Mouse (Mus musculus): Measurements from ENCODE around the gene Txlng.
"Not testable (repeated sequence)": the region's sequence is repeated elsewhere in the genome, so short reads cannot be mapped to it uniquely, and the experiment has no call there.

The Txlng gene
- long read RNA-seq, experiment 1, partial matches to known transcripts, result 12 of 15 reads
- long read RNA-seq, experiment 1, other reads (novel, unspliced or antisense), result 2 of 15 reads
- long read RNA-seq, experiment 2, partial matches to known transcripts, result 14 of 16 reads
- long read RNA-seq, experiment 2, other reads (novel, unspliced or antisense), result 2 of 16 reads

DNA sequence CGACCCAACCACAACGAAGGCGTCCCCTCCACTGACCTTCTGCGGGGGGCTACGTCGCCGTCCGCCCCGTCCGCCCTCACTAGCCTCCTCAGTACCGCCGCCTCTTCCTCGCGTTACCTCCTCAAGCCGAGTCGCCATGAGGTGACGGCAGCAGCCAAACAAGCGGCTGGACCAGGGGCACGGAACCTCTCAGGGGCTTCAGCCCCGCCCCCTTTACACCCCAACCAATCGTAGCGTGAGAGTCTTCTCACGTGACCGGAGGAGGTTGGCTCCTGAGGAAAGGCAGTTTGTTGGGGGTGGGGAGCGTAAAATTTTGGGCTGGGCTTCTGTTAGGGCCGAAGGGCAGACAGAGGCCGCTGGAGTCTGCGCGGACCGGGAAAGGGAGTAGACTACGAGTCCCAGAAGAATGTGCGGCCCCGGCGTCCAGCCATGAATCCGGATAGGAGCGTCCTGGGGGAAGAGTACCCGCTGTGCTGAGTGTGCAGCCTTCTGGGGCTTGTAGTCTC is at the start of gene Txlng:
Gene Txlng, minus strand, starts transcription at position 252 of the 506 bp plus-strand sequence.
- intact Hi-C loops (cut with DNase I), result no loop called here

GRCm38 (mm10) chrX:162878236-162878635 is 49.0 kb upstream of the Txlng start:
- intact Hi-C loops (cut with DNase I), result no loop called here

GRCm38 (mm10) chrX:162873761-162874160 is 44.5 kb upstream of the Txlng start:
- intact Hi-C loops (cut with DNase I), result no loop called here

GRCm38 (mm10) chrX:162871734-162872517 is 42.7 kb upstream of the Txlng start:
- intact Hi-C loops (cut with DNase I), result no loop called here

- intact Hi-C loops (cut with DNase I), result no loop called here
Observed at GRCm38 (mm10) chrX:162868294-162868965, 39.2 kb upstream of the Txlng start.

GRCm38 (mm10) chrX:162848682-162849081 is 19.4 kb upstream of the Txlng start:
- intact Hi-C loops (cut with DNase I), result no loop called here

DNA sequence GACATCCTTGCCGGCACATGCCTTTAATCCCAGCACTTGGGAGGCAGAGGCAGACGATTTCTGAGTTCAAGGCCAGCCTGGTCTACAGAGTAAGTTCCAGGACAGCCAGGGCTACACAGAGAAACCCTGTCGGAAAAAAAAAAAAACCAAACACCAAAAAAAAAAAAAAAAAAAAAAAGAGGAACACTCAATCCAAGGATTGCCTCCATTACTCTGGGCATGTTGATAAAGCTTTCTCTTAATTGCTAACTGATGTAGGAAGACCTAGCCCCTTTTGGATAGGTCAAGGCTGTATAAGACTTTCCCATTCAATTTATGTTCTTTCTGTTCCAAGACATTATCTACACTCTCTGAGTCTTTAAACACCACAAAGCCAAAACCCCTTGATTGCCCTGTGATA is 16.3 kb upstream of the Txlng start:
- intact Hi-C loops (cut with DNase I), result no loop called here

DNA sequence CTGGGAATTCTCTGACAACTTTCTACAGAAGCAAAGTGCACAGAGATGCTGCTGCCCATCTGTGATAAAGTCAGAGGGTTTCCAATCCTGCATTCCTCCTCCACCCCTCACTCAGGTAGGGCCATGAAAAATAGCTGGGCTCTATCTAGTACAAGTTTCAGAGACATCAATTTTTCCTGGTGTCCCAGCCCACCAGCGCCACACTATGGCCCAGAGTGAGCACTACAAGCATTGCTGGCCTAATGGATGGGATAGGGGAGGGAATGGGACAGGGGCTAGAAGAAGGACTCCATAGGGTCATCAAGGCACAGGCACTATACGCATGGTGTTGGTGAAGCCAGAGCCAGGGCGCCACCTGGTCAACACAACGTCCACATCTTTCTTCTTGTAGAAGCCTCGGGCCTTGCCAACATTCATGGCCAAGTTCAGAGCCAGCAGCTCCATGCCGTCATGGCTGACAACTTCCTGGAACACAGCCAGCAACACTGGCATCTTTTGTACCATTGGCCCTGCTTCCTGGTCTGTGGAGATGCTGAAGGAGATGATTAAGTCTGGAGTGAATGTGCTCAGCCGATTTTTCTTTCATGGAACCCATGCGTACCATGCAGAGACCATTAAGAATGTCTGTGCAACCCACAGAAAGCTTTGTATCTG is 15.3 kb upstream of the Txlng start:
- intact Hi-C loops (cut with DNase I), result no loop called here

GRCm38 (mm10) chrX:162832101-162832500 is 2.8 kb upstream of the Txlng start:
- intact Hi-C loops (cut with DNase I), result no loop called here

DNA sequence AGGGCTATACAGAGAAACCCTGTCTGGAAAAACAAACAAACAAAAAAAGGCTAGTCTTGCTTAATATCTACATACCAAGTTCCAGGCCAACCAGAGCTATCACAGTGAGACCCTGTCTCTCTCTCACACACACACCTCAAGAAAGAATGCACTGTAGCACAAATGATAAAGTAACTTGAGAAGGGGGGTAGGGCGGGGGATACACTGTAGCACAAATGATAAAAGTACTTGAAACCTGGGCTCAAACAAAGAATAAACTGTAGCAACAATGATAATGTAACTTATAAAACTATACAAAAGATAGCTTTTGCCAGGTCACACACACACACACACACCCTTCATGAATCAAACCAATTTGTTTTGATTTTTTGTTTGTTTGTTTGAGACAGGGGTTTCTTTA is 2.3 kb upstream of the Txlng start:
- intact Hi-C loops (cut with DNase I), result no loop called here

DNA sequence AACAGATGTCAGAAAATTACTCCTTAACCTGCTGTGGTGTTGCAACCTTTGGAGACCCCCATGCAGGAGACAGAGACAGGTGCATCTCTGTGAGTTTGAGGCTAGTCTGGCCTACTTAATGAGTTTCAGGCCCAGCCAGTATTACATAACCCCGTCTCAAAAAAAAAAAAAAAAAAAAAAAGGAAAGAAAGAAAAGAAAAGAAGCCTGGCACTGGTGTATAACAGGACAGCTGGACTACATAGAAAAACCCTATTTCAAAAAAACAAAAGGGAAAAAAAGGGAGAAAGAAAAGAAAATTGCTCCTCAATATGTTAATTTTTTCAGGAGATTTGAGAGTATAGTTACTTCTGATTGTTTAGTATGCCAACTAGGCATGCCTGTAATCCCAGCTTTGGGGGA is 1.8 kb upstream of the Txlng start:
- intact Hi-C loops (cut with DNase I), result no loop called here

GRCm38 (mm10) chrX:162830313-162830712 is 1.1 kb upstream of the Txlng start:
- intact Hi-C loops (cut with DNase I), result not testable (repeated sequence)

- intact Hi-C loops (cut with DNase I), result no loop called here
Observed at GRCm38 (mm10) chrX:162829741-162830140, 487 bp upstream of the Txlng start.

- intact Hi-C loops (cut with DNase I), result no loop called here
Observed at GRCm38 (mm10) chrX:162828783-162829182, 471 bp downstream of the Txlng start.

- intact Hi-C loops (cut with DNase I), result no loop called here
Observed at GRCm38 (mm10) chrX:162828016-162828415, 1.2 kb downstream of the Txlng start.

GRCm38 (mm10) chrX:162800371-162800770 is 28.9 kb downstream of the Txlng start:
- intact Hi-C loops (cut with DNase I), result no loop called here

GRCm38 (mm10) chrX:162791392-162791791 is 37.9 kb downstream of the Txlng start:
- intact Hi-C loops (cut with DNase I), result loop anchor here (5.0 kb wide), 1 partner anchor 69 kb away; no protein-coding TSS in a partner anchor

GRCm38 (mm10) chrX:162788372-162788771 is 40.9 kb downstream of the Txlng start:
- intact Hi-C loops (cut with DNase I), result no loop called here

DNA sequence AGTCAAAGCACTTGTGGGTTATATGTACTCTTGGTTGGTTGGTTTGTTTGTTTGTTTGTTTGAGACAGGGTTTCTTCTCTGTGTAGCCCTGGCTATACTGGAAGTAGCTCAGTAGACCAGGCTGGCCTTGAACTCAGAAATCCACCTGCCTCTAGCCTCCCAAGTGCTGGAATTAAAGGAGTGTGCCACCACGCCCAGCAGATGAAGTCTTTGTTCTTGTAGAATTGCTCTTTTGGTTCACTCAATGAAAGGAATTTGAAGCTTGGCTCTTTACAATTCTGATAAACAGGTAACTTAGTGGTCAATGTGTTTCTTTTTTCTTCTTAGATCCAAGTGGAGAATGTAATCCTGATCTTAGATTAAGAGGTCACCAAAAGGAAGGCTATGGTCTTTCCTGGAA is 58.5 kb downstream of the Txlng start:
- intact Hi-C loops (cut with DNase I), result no loop called here

DNA sequence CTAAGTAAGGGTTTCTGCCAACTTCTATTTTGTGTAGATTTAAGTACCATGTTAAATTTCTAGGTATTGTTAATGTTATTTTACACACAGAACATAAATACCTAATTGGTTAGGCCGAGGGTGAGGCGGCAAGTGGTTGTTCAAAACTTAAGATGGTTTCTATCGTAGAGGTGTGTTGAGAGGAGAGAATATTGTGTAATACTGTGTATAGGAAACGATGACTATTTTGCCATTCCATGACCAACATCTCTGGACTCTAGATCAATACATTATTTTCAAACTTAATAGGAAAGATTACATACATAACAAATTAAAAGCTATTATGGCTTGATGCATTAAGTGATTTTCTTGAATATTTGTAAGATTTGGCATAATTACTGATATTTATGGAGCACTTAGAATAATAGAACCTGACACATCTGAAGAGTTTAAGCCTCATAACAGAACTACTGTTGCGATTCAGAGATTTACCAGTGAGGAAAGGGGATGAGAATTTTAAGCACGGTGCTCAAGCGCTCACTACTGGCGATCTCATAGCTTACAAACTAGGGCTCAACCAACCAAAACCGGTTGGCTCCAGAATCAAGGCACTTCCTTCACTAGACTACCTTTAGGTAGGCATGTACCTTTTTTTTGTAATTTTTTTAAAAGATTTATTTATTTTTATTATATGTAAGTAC is 67.4 kb downstream of the Txlng start:
- intact Hi-C loops (cut with DNase I), result loop anchor here (5.0 kb wide), 1 partner anchor 40 kb away; no protein-coding TSS in a partner anchor

GRCm38 (mm10) chrX:162760958-162761515 is 68.2 kb downstream of the Txlng start:
- intact Hi-C loops (cut with DNase I), result loop anchor here (5.0 kb wide), 1 partner anchor 39 kb away; no protein-coding TSS in a partner anchor
